Mouse (Mus musculus) yolk sac, embryonic 10.5 days (tissue): ENCODE results near the gene Qdpr.
"Not testable (repeated sequence)": the region's sequence is repeated elsewhere in the genome, so short reads cannot be mapped to it uniquely, and the experiment has no call there.

Source experiments
- DNase-seq: peaks from one replicate; pipeline ENCODE4 v3.0.0-alpha.2; 2017; ENCODE audit warnings: low spot score

Qdpr gene

GRCm38 (mm10) chr5:45453451-45453850 is 3.4 kb upstream of the Qdpr start, which contains the start of gene Clrn2:
Gene Clrn2 (plus strand): TSS chr5:45453751.
- DNase-seq = no peak

DNA sequence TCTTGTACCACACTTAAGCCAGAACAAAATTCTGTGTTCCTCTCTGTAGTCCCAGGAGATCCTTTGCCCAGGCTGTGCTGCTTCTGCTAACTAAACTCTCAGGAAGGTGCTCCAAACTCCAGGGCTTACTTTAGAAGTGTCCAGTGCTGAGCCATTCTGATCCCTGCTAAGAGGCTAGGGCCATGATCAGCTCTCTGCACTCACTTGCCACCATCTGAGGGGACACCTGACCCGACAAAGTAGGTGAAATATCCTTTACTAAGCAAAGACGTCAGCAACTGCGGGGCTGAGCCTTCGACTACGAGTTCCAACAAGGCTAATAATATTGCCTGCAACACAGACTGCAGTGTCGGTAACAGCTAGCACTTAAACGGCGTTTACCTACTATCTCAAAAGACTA is 830 bp downstream of the Qdpr start:
- DNase-seq = peak; percentile 11

DNA sequence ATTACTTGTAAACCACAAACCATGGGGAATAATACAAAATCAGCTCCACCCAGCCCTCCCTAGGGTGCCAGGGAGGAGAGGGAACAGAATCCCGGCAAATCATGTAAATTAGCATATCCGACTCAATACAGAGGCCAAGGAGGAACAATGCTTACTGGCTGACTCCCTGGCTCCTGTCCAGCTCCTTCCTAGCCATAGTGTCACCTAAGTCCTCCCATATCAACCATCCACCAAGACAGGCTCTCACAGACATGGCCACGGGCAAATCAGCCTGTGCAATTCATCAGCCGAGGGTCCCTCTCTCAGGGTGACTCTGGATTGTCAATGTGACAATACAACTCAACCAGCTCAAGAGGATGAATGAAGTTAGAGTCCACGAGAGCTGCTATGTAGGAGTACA is 1.4 kb downstream of the Qdpr start:
- no peak for DNase-seq

DNA sequence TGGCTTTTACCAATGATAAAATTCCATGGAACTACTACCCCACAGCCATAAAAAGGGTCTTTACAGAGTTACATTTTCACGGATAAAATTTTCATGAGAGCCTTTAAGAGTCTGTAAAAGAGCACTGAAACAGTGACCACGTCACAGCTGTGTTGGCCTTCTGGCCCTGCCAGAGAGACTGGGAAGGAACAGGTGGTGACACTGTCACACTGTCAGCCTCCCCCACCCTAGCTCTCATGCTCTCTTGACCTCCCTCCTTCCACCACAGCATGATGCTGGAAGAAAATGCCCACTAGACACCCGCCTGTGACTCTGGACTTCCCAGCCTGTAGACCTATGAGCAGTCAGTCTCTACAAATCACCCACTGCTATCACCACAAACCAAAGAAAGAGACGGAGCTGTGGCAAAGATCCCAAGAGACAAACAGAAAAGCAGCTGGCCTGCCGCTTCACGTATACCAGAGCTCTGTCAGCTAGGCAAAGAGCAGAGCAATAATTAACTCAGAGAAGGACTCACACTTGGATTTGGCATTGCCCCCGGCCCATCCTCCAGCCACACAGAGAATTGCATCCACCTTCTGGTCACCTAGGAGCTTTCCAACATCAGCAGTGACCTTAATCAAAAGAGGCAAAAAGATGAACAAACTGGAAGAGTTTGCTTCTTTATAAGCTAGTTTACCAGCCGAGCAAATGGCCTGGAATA is 5.8 kb downstream of the Qdpr start:
- DNase-seq = peak; percentile 38

DNA sequence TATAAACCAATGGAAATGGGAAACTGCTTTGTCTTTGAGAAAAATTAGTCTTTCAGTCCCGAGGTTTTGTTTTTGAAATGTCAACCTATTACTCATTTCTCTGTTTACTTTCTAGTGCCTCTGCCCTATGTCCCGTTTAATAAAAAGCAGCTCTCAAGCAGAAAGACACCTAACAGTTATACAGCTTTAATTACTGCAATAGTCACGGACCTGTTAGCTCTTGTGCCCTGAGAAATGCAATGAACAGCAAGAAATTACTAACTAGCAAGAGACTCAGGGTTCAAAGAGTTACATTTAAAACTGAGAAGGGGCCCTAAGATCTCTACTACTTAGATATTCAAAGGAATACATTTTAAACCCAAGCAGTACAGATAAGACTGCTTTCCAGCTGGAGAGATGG is 8.3 kb downstream of the Qdpr start:
- DNase-seq = no peak

DNA sequence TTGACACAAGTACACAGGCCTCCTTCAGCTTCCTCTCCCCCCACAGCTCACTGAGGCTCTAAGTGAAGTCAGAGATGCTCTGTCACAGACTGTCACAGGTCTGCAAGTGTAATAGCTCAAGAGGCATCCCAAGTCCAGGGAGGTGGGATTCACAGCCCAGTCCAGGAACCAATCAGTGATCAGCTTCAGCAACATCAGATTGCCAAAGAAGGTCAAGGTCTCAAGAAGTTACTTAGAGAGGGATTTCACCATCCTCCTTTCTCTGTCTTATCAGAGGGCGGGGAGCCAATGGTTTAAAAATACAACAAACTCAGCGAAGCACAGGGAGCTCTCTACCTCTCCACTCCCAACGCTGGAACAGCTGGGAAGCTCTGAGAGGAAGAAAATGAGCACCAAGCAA is 8.9 kb downstream of the Qdpr start:
- DNase-seq = peak; percentile 69

DNA sequence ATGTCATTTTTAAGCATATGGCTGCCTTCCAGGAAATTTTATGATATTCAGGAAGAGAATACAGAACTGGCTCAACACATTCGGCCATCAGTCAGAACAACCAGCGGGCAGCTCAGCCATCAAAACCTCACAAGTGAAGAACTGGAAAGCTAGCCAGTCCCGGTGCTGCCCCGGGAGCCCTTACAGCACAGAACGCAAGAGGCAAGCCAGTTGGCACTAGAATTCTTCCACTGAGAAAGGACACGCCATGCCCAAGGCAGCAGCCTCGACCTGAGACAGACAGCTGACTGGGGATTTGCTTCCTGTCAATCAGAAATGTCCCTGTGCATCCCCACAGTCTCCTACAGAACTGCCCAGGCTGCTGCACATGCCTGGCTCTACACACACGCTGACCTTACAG is 11.7 kb downstream of the Qdpr start:
- no peak for DNase-seq

DNA sequence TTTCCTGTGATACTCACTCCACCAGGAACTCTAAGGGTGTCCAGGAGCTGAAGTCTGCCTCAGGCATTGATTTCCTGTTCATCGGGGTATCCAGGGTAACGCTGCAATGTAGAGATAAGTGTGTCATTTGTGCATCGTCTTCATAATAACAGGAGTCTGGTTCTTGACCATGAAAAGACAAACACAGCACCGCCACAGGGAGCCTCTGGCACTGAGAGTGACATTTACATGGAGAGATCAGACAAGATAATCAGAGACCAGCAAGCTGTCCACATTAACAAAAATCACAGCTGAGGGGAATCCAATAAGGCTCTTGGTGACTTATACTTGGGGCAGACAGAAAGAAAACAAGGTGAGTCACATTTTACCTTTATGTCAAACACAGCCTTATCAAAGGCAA is 12.2 kb downstream of the Qdpr start:
- no peak for DNase-seq

- DNase-seq = peak; percentile 52
These were observed 13.8 kb downstream of the Qdpr start for GRCm38 (mm10) chr5:45435967-45436950.

GRCm38 (mm10) chr5:45427891-45428290 is 22.1 kb downstream of the Qdpr start:
- DNase-seq = no peak

GRCm38 (mm10) chr5:45426416-45427034 is 23.5 kb downstream of the Qdpr start:
- DNase-seq = no peak

DNA sequence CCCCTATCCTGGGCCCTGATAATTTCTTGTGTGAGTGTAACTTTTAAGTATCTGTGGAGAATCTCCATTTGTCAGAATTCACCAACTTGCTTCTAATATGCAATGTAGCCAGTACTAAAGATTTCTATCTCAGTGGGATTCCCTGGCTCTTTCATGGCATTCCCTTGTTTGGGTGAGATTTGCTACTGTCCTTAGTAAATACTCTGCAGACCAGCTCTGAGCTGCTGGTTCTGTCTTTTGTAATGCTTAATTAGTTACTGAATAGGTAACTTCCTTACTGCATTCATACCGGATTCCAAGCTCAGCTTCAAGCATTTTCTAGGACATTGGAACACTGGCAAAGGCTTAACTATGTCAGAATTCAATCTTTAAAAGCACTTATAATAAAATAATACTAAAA is 24.3 kb downstream of the Qdpr start:
- DNase-seq = not testable (repeated sequence)

GRCm38 (mm10) chr5:45424021-45424886 is 25.8 kb downstream of the Qdpr start:
- no peak for DNase-seq

DNA sequence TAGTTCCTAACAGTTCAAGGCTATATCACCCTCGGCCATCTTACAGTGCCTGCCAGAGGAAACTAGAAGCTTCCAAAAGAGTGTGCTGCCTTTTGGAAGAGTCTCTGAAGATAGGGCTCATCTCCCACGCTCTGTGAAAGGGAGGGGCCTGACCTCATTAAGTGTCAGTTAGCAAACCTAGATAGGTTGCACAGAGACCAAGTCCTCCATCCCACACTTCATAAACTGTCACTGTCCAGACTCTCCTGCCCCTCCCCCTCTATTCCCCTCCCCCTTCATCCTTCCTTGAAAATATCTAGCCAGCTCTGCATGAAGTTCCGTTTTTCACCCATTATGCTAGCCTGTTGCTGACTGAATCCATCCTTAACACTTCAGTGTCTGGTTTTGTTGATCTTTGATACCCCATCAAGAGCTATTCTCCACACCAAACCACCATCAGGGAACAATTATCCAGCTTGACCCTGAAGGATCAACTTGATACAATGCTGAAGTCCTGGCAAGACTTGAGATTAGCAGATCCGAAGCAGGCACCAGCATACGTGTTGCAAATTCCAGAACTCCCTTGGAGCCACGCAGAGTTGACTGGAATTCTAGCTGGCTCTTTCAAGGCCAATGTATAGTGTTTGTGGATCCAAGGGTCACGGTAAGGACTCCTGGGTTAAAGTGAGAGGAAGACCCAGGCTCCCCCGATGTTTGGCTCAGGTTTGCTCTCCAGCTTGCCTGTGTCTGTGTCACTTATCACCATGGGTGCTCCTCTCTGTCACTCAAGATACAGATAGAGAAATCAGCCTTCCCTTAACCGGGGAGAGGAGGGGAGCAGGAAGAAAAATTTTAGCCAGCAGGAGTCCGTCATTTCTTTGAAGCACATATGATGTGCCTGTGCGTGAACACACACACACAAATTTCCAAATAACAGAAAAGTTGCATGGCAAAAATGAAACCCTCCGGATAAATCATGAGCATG is 27.9 kb downstream of the Qdpr start:
- no peak for DNase-seq

GRCm38 (mm10) chr5:45419841-45420638 is 30.0 kb downstream of the Qdpr start:
- DNase-seq = no peak

DNA sequence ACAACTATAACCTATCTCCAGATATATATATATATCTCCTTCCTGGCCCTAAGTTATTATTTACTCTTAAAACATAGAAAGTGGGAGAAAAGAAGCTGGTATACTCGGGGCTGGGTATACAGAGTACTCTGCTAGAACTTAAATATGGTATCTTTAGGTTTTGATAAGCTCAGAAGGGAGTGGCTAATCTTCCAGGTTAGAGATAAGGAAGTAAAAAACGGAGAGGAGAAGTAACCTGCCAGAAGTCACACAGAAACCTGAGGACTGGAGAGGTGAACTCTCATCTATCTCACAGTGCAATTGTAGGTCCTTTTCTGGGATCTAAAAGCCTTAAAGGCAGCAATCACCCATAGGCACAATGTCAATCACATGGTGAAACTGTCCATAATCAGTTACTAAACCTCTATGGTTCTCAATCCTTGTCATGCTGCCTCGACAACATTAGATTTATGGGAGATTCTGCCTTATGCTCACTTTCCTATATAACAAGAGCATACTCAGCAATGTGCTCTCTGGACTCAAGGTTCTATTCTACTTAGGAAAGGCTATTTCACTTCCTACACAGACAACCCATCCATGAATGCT is 32.1 kb downstream of the Qdpr start:
- no peak for DNase-seq

DNA sequence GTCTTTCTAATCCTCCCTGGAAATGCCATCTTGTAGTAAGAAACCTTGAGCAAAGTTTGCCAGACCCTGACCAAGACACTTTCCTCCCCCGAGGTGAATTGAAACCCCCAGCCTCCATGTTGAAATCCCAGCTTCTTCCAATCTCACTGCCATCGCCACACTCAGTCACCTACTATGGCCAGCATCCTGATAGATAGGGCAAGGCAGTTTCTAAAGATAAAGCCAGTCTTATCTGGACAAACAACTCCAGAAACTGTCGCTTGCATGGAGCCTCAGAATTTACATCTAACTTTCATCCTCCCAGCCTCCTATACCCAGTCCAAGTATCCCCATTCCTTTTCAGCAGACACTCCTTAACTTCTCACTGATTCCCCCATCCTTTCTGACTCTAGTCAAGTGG is 33.6 kb downstream of the Qdpr start:
- no peak for DNase-seq

GRCm38 (mm10) chr5:45406129-45406528 is 43.9 kb downstream of the Qdpr start:
- no peak for DNase-seq

DNA sequence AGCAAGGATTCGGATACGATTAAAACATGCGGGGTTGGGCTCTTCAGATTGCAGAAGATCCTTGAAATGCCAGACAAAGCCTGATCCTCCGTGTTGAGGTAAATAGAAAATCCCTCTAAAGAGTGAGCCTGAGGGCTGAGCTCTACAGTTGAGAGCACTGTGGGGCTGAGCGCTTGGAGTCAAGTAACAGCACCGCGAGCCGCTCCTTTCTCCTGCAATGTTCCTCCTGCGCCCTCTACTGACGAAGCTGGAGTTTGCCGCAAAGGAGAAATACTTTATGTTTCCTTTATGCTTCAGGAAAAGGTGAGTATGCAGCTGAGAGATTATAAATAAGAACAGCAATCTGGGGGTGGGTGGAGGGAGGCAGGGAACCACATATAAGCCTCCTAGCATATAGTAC is 47.4 kb downstream of the Qdpr start:
- DNase-seq = peak; percentile 43
